Mouse (Mus musculus) heart, postnatal 0 days (tissue): ENCODE data around the gene Lrp5. TPM values are rescaled to one million over a fixed set of nuclear protein-coding genes. Genes with fewer than 3 reads are reported as not detected.

Experiments
- ATAC-seq: fragments of 200-750 bp; cut with Nextera tagmentation; 2 replicates; pipeline ENCODE4 v1.8.0; 2017; ENCODE audit warnings: low read depth, moderate number of reproducible peaks, moderate library complexity; ENCODE audit not compliant: insufficient read depth
- DNase-seq: peaks from one replicate; pipeline ENCODE4 v3.0.0-alpha.2; 2016; ENCODE audit warnings: low spot score
- H3K27ac ChIP-seq: fragments of 300-500 bp; sonication (generic); 2 replicates; pipeline ENCODE4 v1.5.1; 2014; ENCODE audit warnings: low read depth, mild to moderate bottlenecking
- H3K27me3 ChIP-seq: fragments of 300-500 bp; sonication (generic); 2 replicates; pipeline ENCODE4 v1.6.1; 2014; ENCODE audit warnings: low read length, mixed read lengths; ENCODE audit not compliant: control insufficient read depth, insufficient read depth
- H3K36me3 ChIP-seq: fragments of 300-500 bp; sonication (generic); replicated peaks from 2 replicates; pipeline ENCODE4 v1.6.1; 2014; ENCODE audit warnings: low read length, mixed read lengths; ENCODE audit not compliant: control insufficient read depth, insufficient read depth
- H3K4me1 ChIP-seq: fragments of 300-500 bp; sonication (generic); 2 replicates; pipeline ENCODE4 v1.6.1; 2014; ENCODE audit warnings: antibody characterized with exemption; ENCODE audit not compliant: control insufficient read depth, insufficient read depth
- H3K4me2 ChIP-seq: fragments of 300-500 bp; sonication (generic); 2 replicates; pipeline ENCODE4 v1.6.1; 2014; ENCODE audit warnings: low read depth, mild to moderate bottlenecking, low read length, moderate library complexity
- H3K4me3 ChIP-seq: fragments of 300-500 bp; sonication (generic); 2 replicates; pipeline ENCODE4 v1.5.1; 2014; ENCODE audit warnings: low read depth, low read length
- H3K9ac ChIP-seq: fragments of 300-500 bp; sonication (generic); replicated peaks from 2 replicates; pipeline ENCODE4 v1.6.1; 2014; ENCODE audit warnings: low read depth, low read length, mixed read lengths
- H3K9me3 ChIP-seq: fragments of 300-500 bp; sonication (generic); replicated peaks from 2 replicates; pipeline ENCODE4 v1.6.1; 2016; ENCODE audit warnings: low read length; ENCODE audit not compliant: control insufficient read depth
- CTCF ChIP-seq: IDR thresholded peaks from 2 replicates; pipeline ENCODE4 v1.5.1; 2016; ENCODE audit warnings: antibody characterized with exemption, control low read depth, low read depth
- EP300 ChIP-seq: IDR thresholded peaks from 2 replicates; pipeline ENCODE4 v1.6.1; 2016; ENCODE audit warnings: antibody characterized with exemption, low read depth
- WGBS: fragments of 180-500 bp; shearing (Covaris S2); extraction: QIAGEN DNeasy Blood & Tissue Kit; methylation state at CpG from one replicate; pipeline ENCODE4 v1.1.7; 2014; 5-methylcytosine and 5-hydroxymethylcytosine counted together
- polyA plus RNA-seq: library from polyadenylated mRNA; unstranded; fragments of >200 nt; fragmentation: Nextera tagmentation; extraction: Ambion mirVana; gene quantifications from 2 replicates; pipeline ENCODE4 v1.2.1, GENCODE M21; 2015
- total RNA-seq: library from RNA; depleted of rRNA; stranded (reverse); fragments of >200 nt; gene quantifications from 2 replicates; pipeline ENCODE4 v1.2.3, GENCODE M21; 2014; ENCODE audit warnings: low replicate concordance

Lrp5 gene
- total and polyA plus RNA-seq, 2 experiments from 2014 or later = 1.9 to 28.0 TPM

DNA sequence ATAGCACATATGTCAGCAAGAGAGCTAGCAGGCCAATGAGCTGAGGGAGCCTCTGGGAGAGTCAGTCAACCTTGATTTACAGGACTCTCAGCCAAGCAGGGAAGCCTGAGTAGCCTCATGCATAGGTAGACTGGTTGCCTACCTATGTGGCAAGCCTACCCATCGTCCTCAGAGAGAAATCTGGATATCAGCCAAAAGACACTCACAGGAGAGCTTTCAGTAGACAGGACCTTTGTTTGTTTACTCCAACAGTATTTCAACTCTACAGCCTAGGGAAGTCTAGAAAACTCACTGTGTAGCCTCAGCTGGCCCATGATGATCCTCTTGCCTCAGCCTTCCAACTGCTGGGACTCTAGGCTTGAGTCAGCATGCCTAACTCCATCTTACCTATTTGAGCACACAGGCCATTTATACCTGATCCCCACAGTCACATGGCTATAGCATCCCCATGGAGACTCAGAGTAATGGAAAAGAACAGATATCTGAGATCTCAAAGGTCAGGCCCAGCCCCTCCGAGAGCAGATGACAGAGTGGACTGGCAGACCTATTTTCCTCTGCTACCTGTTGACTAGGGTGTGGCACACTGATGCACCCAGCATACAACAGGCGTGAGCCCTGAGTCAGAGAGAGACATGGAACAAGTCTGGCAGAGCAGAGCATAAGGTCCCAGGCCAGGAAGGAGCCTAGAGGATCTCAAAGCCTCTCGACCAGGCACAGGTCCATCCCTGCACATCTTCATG is 73.7 kb downstream of the Lrp5 start:
- TF ChIP-seq EP300 = no peak
- no peak for TF ChIP-seq CTCF
- Histone ChIP-seq H3K27ac (no peak overlapping the region), H3K9me3 (no peaks in the 10 kb centered on the region), H3K9ac (no peak overlapping the region), H3K4me1 (no peaks in the 10 kb centered on the region), H3K36me3 (peaks cover 47% of the 10 kb centered on the region), H3K4me2 (no peak overlapping the region), H3K27me3 (no peaks in the 10 kb centered on the region), H3K4me3 (no peak overlapping the region)
- ATAC-seq (no peak), DNase-seq (no peak)
- WGBS = 81% methylated on average over 4 of the region's 4 CpGs

DNA sequence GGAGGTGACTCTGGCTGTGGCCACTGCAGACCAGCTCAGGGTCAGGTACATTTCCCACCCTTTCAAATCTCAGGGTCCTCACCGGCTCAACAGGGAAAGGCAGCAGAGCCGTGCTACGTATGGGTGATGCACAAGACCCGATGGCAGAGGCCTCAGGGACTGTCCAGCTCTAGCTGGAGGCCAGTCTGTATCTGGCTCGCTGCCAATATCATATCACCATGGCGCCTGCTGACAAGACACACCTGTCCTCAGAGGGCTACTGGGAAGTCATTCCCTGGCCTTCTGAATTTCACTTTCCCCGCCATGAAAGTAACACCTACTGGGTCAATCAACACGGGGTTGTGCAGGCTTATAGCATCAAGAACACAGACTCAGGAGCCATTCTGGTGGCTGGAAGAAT is 74.6 kb downstream of the Lrp5 start:
- Histone ChIP-seq H3K4me3 (no peak overlapping the region), H3K9me3 (no peaks in the 10 kb centered on the region), H3K4me1 (no peaks in the 10 kb centered on the region), H3K4me2 (no peak overlapping the region), H3K27ac (no peak overlapping the region), H3K9ac (no peak overlapping the region), H3K36me3 (peaks cover 41% of the 10 kb centered on the region), H3K27me3 (no peaks in the 10 kb centered on the region)
- ATAC-seq = no peak
- no peak for DNase-seq
- TF ChIP-seq CTCF (no peak), EP300 (no peak)
- WGBS = 63% methylated on average over 8 of the region's 8 CpGs

DNA sequence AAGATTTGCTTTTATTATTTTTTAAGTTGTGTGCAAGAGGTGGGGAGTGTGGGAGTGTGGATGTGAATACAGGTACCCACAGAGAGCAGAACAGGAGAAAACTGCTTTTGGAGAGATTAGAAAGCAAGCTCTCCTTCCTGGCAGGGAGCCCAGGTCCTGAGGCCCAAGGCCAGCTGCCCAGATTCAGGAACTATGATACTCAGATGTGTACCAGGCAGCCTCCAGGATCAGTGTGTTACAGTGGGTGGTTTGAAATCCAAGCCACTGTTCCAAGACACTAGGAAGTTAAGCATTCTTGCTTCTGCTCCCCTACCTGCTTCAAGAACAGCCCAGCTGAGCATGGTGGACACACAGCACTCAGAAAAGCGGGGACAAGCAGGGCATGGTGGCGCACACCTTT is 75.5 kb downstream of the Lrp5 start:
- Histone ChIP-seq H3K27me3 (no peaks in the 10 kb centered on the region), H3K4me1 (no peaks in the 10 kb centered on the region), H3K9me3 (no peaks in the 10 kb centered on the region), H3K4me3 (no peak overlapping the region), H3K36me3 (peaks cover 43% of the 10 kb centered on the region), H3K4me2 (no peak overlapping the region), H3K9ac (no peak overlapping the region), H3K27ac (no peak overlapping the region)
- 84% methylated on average over 2 of the region's 2 CpGs for WGBS
- TF ChIP-seq CTCF (no peak), EP300 (no peak)
- DNase-seq (no peak), ATAC-seq (no peak)

DNA sequence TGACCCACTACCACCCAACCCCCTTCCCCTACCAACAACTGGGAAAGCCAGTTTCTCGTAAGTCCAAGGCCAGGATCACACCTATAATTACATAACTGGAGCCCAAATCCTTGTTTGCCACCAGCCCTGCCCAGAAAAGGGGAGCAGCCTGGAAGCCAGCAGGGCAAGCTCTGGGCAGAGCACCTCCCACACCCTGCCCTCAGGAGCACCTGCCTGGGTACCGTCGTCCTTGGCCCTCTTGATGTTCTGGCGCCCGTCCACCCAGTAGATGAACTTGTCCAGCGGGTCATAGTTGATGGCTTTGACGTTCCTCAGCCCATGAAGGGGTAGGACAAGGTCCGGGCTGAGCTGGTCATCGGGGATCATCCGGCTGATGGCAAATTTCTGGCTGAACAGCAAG is 76.5 kb downstream of the Lrp5 start:
- Histone ChIP-seq H3K4me2 (no peak overlapping the region), H3K9ac (no peak overlapping the region), H3K27me3 (no peaks in the 10 kb centered on the region), H3K36me3 (peaks cover 43% of the 10 kb centered on the region), H3K27ac (no peak overlapping the region), H3K4me3 (no peak overlapping the region), H3K9me3 (no peaks in the 10 kb centered on the region), H3K4me1 (no peaks in the 10 kb centered on the region)
- TF ChIP-seq EP300 (no peak), CTCF (no peak)
- WGBS = 81% methylated on average over 10 of the region's 10 CpGs
- no peak for DNase-seq
- no peak for ATAC-seq

DNA sequence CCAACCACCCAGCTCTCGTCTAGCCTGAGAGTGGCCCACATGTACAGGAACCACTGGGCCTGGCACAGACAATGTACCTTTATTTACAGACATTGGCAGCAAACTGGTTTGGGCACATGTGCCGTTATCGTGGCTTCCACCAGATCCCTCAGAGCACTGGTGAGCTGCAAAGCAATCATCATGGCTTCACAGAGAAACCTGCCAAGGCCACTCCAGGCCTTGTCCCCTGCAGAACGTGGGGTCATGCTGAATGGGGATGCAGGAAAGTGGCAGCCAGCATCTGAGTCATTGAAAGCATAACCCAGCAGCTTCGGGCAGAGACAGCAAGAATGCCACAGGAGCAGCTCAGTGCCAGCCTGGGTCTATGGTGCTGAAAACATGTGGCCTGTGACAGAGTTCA is 92.0 kb downstream of the Lrp5 start:
- no peaks in the 10 kb centered on the region for H3K4me1 ChIP-seq
- H3K4me2 ChIP-seq = no peak overlapping the region
- no peak overlapping the region for H3K4me3 ChIP-seq
- H3K27me3 ChIP-seq = no peaks in the 10 kb centered on the region
- no peak for DNase-seq
- H3K27ac ChIP-seq = no peak overlapping the region
- no peak overlapping the region for H3K9ac ChIP-seq
- WGBS = 80% methylated on average over 5 of the region's 5 CpGs
- H3K9me3 ChIP-seq = no peaks in the 10 kb centered on the region
- peaks cover 64% of the 10 kb centered on the region for H3K36me3 ChIP-seq
- ATAC-seq = no peak
- no peak for TF ChIP-seq EP300
- no peak for TF ChIP-seq CTCF
